Mouse (Mus musculus) G1E-ER4 (cell line): ENCODE data around the gene Cldn20. TPM values are rescaled to one million over a fixed set of nuclear protein-coding genes. Genes with fewer than 3 reads are reported as not detected.

Source experiments
- GATA1 ChIP-seq: IDR thresholded peaks from one replicate; pipeline ENCODE4 v1.8.0; 2012; ENCODE audit warnings: low read length, inconsistent platforms
- polyA plus RNA-seq: library from polyadenylated mRNA; stranded (reverse); fragments of >175 nt; gene quantifications from 2 replicates; pipeline ENCODE4 v1.2.3, GENCODE M21; 2012

Gene Cldn20
- polyA plus RNA-seq, 1 experiment = not detected

DNA sequence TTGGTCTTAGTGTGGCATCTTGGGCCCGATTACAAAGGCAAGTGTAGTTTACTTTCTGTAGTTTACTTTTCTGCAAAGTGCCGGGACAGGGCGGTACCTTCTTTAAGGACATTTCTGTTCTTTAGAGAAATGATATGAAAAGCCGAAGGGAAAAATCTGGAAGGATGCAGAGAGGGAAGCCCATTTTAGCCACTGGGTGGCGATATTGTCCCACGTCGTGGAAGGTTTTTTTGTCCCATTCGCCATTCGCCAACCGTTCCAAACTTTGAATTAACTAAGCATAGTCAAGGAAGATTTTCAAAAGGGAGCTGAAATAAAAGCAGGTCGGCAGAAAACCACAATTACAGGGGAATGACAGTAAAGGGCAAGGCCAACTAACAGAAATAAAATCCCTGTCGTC is 38.5 kb downstream of the Cldn20 start:
- TF ChIP-seq GATA1 = no peak

Other genes with a start within 250 kb of the Cldn20 start
- not detected in 2 replicates for gene Tiam2, start 206.0 kb upstream of the Cldn20 start, polyA plus RNA-seq
- 0.70 and 1.2 TPM in 2 replicates for gene Tfb1m, start 25.2 kb downstream of the Cldn20 start, polyA plus RNA-seq
- gene Nox3, start 163.7 kb downstream of the Cldn20 start, polyA plus RNA-seq = not detected in 2 replicates